ENCODE assay signal across 8 mouse cellular contexts in genomic region chr3:132084680-132085079, GRCm38 (mm10). TPM values are rescaled to one million over a fixed set of nuclear protein-coding genes. Genes with fewer than 3 reads are reported as not detected.
DNase-seq lines count a peak whose midpoint lies in the region; ATAC-seq and TF ChIP-seq lines count a peak whose summit lies in the region.

No protein-coding gene starts in this region.

- H3K4me1 ChIP-seq in heart, embryonic 14.5 days (ENCODE audit: control insufficient read depth in 2 of 2, insufficient read depth in 2 of 2, low read length in 2 of 2): peaks cover 0 to 23% of the 10 kb centered on the region in 2 experiments
- H3K4me1 ChIP-seq in embryonic fibroblast, embryonic 13.5 days (ENCODE audit: control insufficient read depth, insufficient read depth, low read length): no peaks in the 10 kb centered on the region
- H3K4me1 ChIP-seq in kidney, embryonic 14.5 days (ENCODE audit: control insufficient read depth, insufficient read depth, low read length): peaks cover 22% of the 10 kb centered on the region; the same call in 1 of the 2 replicates
- H3K4me1 ChIP-seq in midbrain, embryonic 16.5 days (ENCODE audit: control insufficient read depth, insufficient read depth, low read length): peaks cover 16% of the 10 kb centered on the region

- H3K9me3 ChIP-seq in heart, embryonic 14.5 days (ENCODE audit: control insufficient read depth, low read length): no peaks in the 10 kb centered on the region
- H3K9me3 ChIP-seq in kidney, embryonic 14.5 days (ENCODE audit: control insufficient read depth, low read length): no peaks in the 10 kb centered on the region
- no peaks in the 10 kb centered on the region for H3K9me3 ChIP-seq in midbrain, embryonic 16.5 days (replicated peaks; ENCODE audit: control insufficient read depth, low read length, poor library complexity, severe bottlenecking)

- TF ChIP-seq CTCF in embryonic fibroblast, embryonic 13.5 days (IDR thresholded peaks at IDR 0.05; ENCODE audit: borderline replicate concordance, insufficient read depth, low read length): no peak

- H3K36me3 ChIP-seq in heart, embryonic 14.5 days (ENCODE audit: control insufficient read depth, insufficient read depth, low read length): no peaks in the 10 kb centered on the region
- H3K36me3 ChIP-seq in kidney, embryonic 14.5 days (ENCODE audit: control insufficient read depth, insufficient read depth, low read length): no peaks in the 10 kb centered on the region
- no peaks in the 10 kb centered on the region for H3K36me3 ChIP-seq in midbrain, embryonic 16.5 days (ENCODE audit: control insufficient read depth, insufficient read depth, low read length)

- peak overlapping the region; percentile 43 to 47 for H3K4me3 ChIP-seq in heart, embryonic 14.5 days (ENCODE audit: control insufficient read depth in 1 of 2, insufficient read depth in 1 of 2, low read depth in 1 of 2, low read length in 2 of 2)
- peak overlapping the region; percentile 59 for H3K4me3 ChIP-seq in embryonic fibroblast, embryonic 13.5 days (ENCODE audit: insufficient read depth, low read length)
- H3K4me3 ChIP-seq in kidney, embryonic 14.5 days (ENCODE audit: low read length): peak overlapping the region; percentile 47
- peak overlapping the region; percentile 47 for H3K4me3 ChIP-seq in midbrain, embryonic 16.5 days (ENCODE audit: low read depth, low read length)

- H3K27ac ChIP-seq in heart, embryonic 14.5 days (replicated peaks in 1 of 2; ENCODE audit: control insufficient read depth in 1 of 2, insufficient read depth in 1 of 2, low read depth in 2 of 2, low read length in 2 of 2): no peak overlapping the region
- no peak overlapping the region for H3K27ac ChIP-seq in embryonic fibroblast, embryonic 13.5 days (ENCODE audit: insufficient read depth, low read length)
- no peak overlapping the region for H3K27ac ChIP-seq in kidney, embryonic 14.5 days (ENCODE audit: low read depth, low read length)
- no peak overlapping the region for H3K27ac ChIP-seq in midbrain, embryonic 16.5 days (ENCODE audit: low read length)

- peak overlapping the region; percentile 95 for H3K4me2 ChIP-seq in heart, embryonic 14.5 days (ENCODE audit: low read length)
- peak overlapping the region; percentile 91 for H3K4me2 ChIP-seq in kidney, embryonic 14.5 days (replicated peaks; ENCODE audit: low read depth, low read length)
- H3K4me2 ChIP-seq in midbrain, embryonic 16.5 days (ENCODE audit: low read length): peak overlapping the region; percentile 96

- peak overlapping the region; percentile 22; the same call in 1 of the 2 replicates for H3K9ac ChIP-seq in heart, embryonic 14.5 days (ENCODE audit: low read length)
- H3K9ac ChIP-seq in kidney, embryonic 14.5 days (ENCODE audit: low read depth, low read length): peak overlapping the region; percentile 47; the same call in 1 of the 2 replicates
- H3K9ac ChIP-seq in midbrain, embryonic 16.5 days (ENCODE audit: low read depth, low read length): peak overlapping the region; percentile 56

- DNase-seq in heart, adult 18-20 months: no peak
- DNase-seq in thymus, postnatal 0 days (ENCODE audit: low spot score): no peak
- DNase-seq in left cerebral cortex, adult 11 months (ENCODE audit: low spot score): no peak
- no peak for DNase-seq in MN1 (ENCODE audit: low spot score)

- no peak for ATAC-seq in heart, embryonic 14.5 days (ENCODE audit: insufficient number of reproducible peaks, insufficient read depth, low FRiP score, low read depth)
- ATAC-seq in kidney, embryonic 14.5 days (ENCODE audit: low FRiP score, low TSS enrichment): peak; percentile 36; the same call in 1 of the 2 replicates
- no peak for ATAC-seq in midbrain, embryonic 16.5 days

- no peak for TF ChIP-seq POLR2A in embryonic fibroblast, embryonic 13.5 days (IDR thresholded peaks at IDR 0.05; ENCODE audit: low read depth, low read length)

- H3K27me3 ChIP-seq in heart, embryonic 14.5 days (ENCODE audit: control insufficient read depth, insufficient read depth, low read length): peaks cover 22% of the 10 kb centered on the region
- H3K27me3 ChIP-seq in kidney, embryonic 14.5 days (ENCODE audit: control insufficient read depth, insufficient read depth, low read length): peaks cover 19% of the 10 kb centered on the region
- peaks cover 5% of the 10 kb centered on the region; the same call in 1 of the 2 replicates for H3K27me3 ChIP-seq in midbrain, embryonic 16.5 days (ENCODE audit: control insufficient read depth, insufficient read depth, low read depth, low read length)

- 5% methylated on average over 8 of the region's 8 CpGs for WGBS in heart, embryonic 14.5 days
- WGBS in kidney, embryonic 14.5 days: 0% methylated on average over 8 of the region's 8 CpGs
- WGBS in midbrain, embryonic 16.5 days: 1% methylated on average over 8 of the region's 8 CpGs

RNA-seq across cellular contexts. Expression of gene Dkk2, which starts 0.4 kb away (rescaled TPM):
- 0.94 and 1.2 TPM in 2 replicates for polyA plus RNA-seq in heart, embryonic 14.5 days (2014; fragmentation: Nextera tagmentation; extraction: Ambion mirVana)
- under 1 TPM; 0.10 to 0.18 TPM for total RNA-seq in heart, adult 18-20 months (2021)
- 22.1 and 23.2 TPM in 2 replicates for polyA plus RNA-seq in embryonic fibroblast, embryonic 13.5 days (2011; ENCODE audit: insufficient read length, low read depth, missing spikeins)
- polyA plus RNA-seq in kidney, embryonic 14.5 days (2014; fragmentation: Nextera tagmentation; extraction: Ambion mirVana): 6.7 and 9.6 TPM in 2 replicates
- polyA plus RNA-seq in midbrain, embryonic 16.5 days (2015; fragmentation: Nextera tagmentation; extraction: Ambion mirVana): 1.6 TPM in 2 replicates
- 0.50 and 0.77 TPM in 2 replicates for polyA plus RNA-seq in thymus, postnatal 0 days (2015; fragmentation: Nextera tagmentation; extraction: Ambion mirVana)
